Mouse (Mus musculus) heart, postnatal 10 days (tissue): ENCODE results near the gene Cd22. TPM values are rescaled to one million over a fixed set of nuclear protein-coding genes. Genes with fewer than 3 reads are reported as not detected.
"Not testable (repeated sequence)": the region's sequence is repeated elsewhere in the genome, so short reads cannot be mapped to it uniquely, and the experiment has no call there.

Source experiments
- DNase-seq, 2 experiments: peaks; one replicate each; pipeline ENCODE4 v3.0.0; 2021
- intact Hi-C: fragments of 180-260 bp; cut with DNase I; formaldehyde crosslinking; loops from one replicate; pipeline ENCODE4 v1.15.1; 2025
- total RNA-seq, 2 experiments: library from RNA; stranded (reverse); gene quantifications; 2 replicates each; pipeline ENCODE4 v1.2.3; 2021

Cd22 gene
- 1 to 10 TPM; 1.1 to 1.4 TPM for total RNA-seq

GRCm38 (mm10) chr7:30880176-30880575 lies at the start of gene Cd22:
Cd22 (minus strand) TSS chr7:30880342.
- DNase-seq, result no peak
- intact Hi-C loops, result no loop called here

GRCm38 (mm10) chr7:30924581-30924980 lies 44.4 kb upstream of the Cd22 start, which contains the start of gene Hamp2:
Hamp2 (minus strand) TSS chr7:30924681.
- DNase-seq, intact Hi-C loops: not testable (repeated sequence)

- DNase-seq, result no peak
- intact Hi-C loops, result no loop called here
Measured at GRCm38 (mm10) chr7:30924071-30924470, 43.9 kb upstream of the Cd22 start.

GRCm38 (mm10) chr7:30922490-30922889 lies 42.3 kb upstream of the Cd22 start:
- DNase-seq, intact Hi-C loops: not testable (repeated sequence)

GRCm38 (mm10) chr7:30920217-30920616 lies 40.1 kb upstream of the Cd22 start:
- intact Hi-C loops, result no loop called here
- no peak for DNase-seq

GRCm38 (mm10) chr7:30917219-30917618 lies 37.1 kb upstream of the Cd22 start:
- DNase-seq, result no peak
- intact Hi-C loops, result no loop called here

GRCm38 (mm10) chr7:30916713-30917112 lies 36.6 kb upstream of the Cd22 start:
- DNase-seq, result no peak
- intact Hi-C loops, result no loop called here

- DNase-seq, result no peak
- intact Hi-C loops, result no loop called here
Measured at GRCm38 (mm10) chr7:30914732-30915131, 34.6 kb upstream of the Cd22 start, which contains the start of gene Mag. Mag (minus strand) TSS chr7:30914873.

- intact Hi-C loops, result no loop called here
- DNase-seq, result no peak
Measured at GRCm38 (mm10) chr7:30909773-30910172, 29.6 kb upstream of the Cd22 start.

GRCm38 (mm10) chr7:30908992-30909431 lies 28.9 kb upstream of the Cd22 start:
- DNase-seq, result no peak
- intact Hi-C loops, result no loop called here

- intact Hi-C loops, result no loop called here
- no peak for DNase-seq
Measured at GRCm38 (mm10) chr7:30908277-30908991, 28.3 kb upstream of the Cd22 start.

GRCm38 (mm10) chr7:30904042-30904441 lies 23.9 kb upstream of the Cd22 start:
- DNase-seq, result peak in 1 of 2 experiments; percentile 19
- intact Hi-C loops, result loop anchor here (5.0 kb wide), 1 partner anchor 312 kb away; no protein-coding TSS in a partner anchor

- no peak for DNase-seq
- intact Hi-C loops, result no loop called here
Measured at GRCm38 (mm10) chr7:30895217-30895616, 15.1 kb upstream of the Cd22 start.

GRCm38 (mm10) chr7:30892515-30892914 lies 12.4 kb upstream of the Cd22 start:
- no peak for DNase-seq
- intact Hi-C loops, result no loop called here

- DNase-seq, result no peak
- intact Hi-C loops, result no loop called here
Measured at GRCm38 (mm10) chr7:30891746-30892145, 11.6 kb upstream of the Cd22 start.

- intact Hi-C loops, result no loop called here
Measured at GRCm38 (mm10) chr7:30890681-30891080, 10.5 kb upstream of the Cd22 start.

GRCm38 (mm10) chr7:30888786-30889185 lies 8.6 kb upstream of the Cd22 start:
- DNase-seq, result no peak

More at GRCm38 (mm10) chr7:30890681-30891080, 10.5 kb upstream of the Cd22 start:
- no peak for DNase-seq

GRCm38 (mm10) chr7:30887568-30888188 lies 7.5 kb upstream of the Cd22 start:
- intact Hi-C loops, result no loop called here
- DNase-seq, result peak in 1 of 2 experiments; percentile 7

More at GRCm38 (mm10) chr7:30888786-30889185, 8.6 kb upstream of the Cd22 start:
- intact Hi-C loops, result no loop called here

- intact Hi-C loops, result no loop called here
- no peak for DNase-seq
Measured at GRCm38 (mm10) chr7:30886852-30887251, 6.7 kb upstream of the Cd22 start.

GRCm38 (mm10) chr7:30884047-30884446 lies 3.9 kb upstream of the Cd22 start:
- DNase-seq, result no peak

GRCm38 (mm10) chr7:30881367-30881766 lies 1.2 kb upstream of the Cd22 start:
- DNase-seq, result no peak
- intact Hi-C loops, result no loop called here

More at GRCm38 (mm10) chr7:30884047-30884446, 3.9 kb upstream of the Cd22 start:
- intact Hi-C loops, result no loop called here

GRCm38 (mm10) chr7:30878950-30879349 lies 1.2 kb downstream of the Cd22 start:
- intact Hi-C loops, result no loop called here
- DNase-seq, result no peak
